Mouse (Mus musculus) midbrain, embryonic 15.5 days (tissue): Measurements from ENCODE around the gene Olfr1391. TPM values are rescaled to one million over a fixed set of nuclear protein-coding genes. Genes with fewer than 3 reads are reported as not detected.

Experiments
- polyA plus RNA-seq: library from polyadenylated mRNA; unstranded; fragments of >200 nt; fragmentation: Nextera tagmentation; extraction: Ambion mirVana; gene quantifications from 2 replicates; pipeline ENCODE4 v1.2.1, GENCODE M21; 2015

Gene Olfr1391
- polyA plus RNA-seq, 1 experiment from 2014 or later = not detected

Other genes with a start within 250 kb of the Olfr1391 start
- gene Ifi47, start 246.2 kb upstream of the Olfr1391 start, polyA plus RNA-seq = 0.35 and 0.56 TPM in 2 replicates
- gene Olfr1396, start 207.9 kb upstream of the Olfr1391 start, polyA plus RNA-seq = 0.11 TPM in 1 of 2 replicates, not detected in the other
- gene Olfr1395, start 180.5 kb upstream of the Olfr1391 start, polyA plus RNA-seq = not detected in 2 replicates
- not detected in 2 replicates for gene Olfr1394, start 168.4 kb upstream of the Olfr1391 start, polyA plus RNA-seq
- 0.09 and 0.15 TPM in 2 replicates for gene Btnl9, start 135.6 kb upstream of the Olfr1391 start, polyA plus RNA-seq
- gene Zfp62, start 119.5 kb upstream of the Olfr1391 start, polyA plus RNA-seq = 45.1 and 46.0 TPM in 2 replicates
- gene Mgat1, start 78.6 kb upstream of the Olfr1391 start, polyA plus RNA-seq = 35.3 and 35.4 TPM in 2 replicates
- 0.05 TPM in 1 of 2 replicates, not detected in the other for gene Olfr1393, start 44.4 kb upstream of the Olfr1391 start, polyA plus RNA-seq
- 0.04 and 0.05 TPM in 2 replicates for gene Olfr1392, start 37.5 kb upstream of the Olfr1391 start, polyA plus RNA-seq
- gene Olfr10, start 18.0 kb upstream of the Olfr1391 start, polyA plus RNA-seq = not detected in 2 replicates
- gene Olfr1390, start 12.4 kb downstream of the Olfr1391 start, polyA plus RNA-seq = not detected in 2 replicates
- gene Olfr1389, start 100.3 kb downstream of the Olfr1391 start, polyA plus RNA-seq = not detected in 2 replicates
- 0.05 TPM in 1 of 2 replicates, not detected in the other for gene Olfr1388, start 113.9 kb downstream of the Olfr1391 start, polyA plus RNA-seq
- not detected in 2 replicates for gene Olfr1387, start 132.6 kb downstream of the Olfr1391 start, polyA plus RNA-seq
- gene Olfr1386, start 142.3 kb downstream of the Olfr1391 start, polyA plus RNA-seq = not detected in 2 replicates
- gene Olfr1385, start 166.3 kb downstream of the Olfr1391 start, polyA plus RNA-seq = 0.05 and 0.08 TPM in 2 replicates
- not detected in 2 replicates for gene Olfr1384, start 184.0 kb downstream of the Olfr1391 start, polyA plus RNA-seq
- gene Olfr1383, start 196.9 kb downstream of the Olfr1391 start, polyA plus RNA-seq = not detected in 2 replicates
- gene Olfr1382, start 205.5 kb downstream of the Olfr1391 start, polyA plus RNA-seq = not detected in 2 replicates
- gene Olfr1381, start 220.7 kb downstream of the Olfr1391 start, polyA plus RNA-seq = not detected in 2 replicates
- gene Olfr1380, start 234.1 kb downstream of the Olfr1391 start, polyA plus RNA-seq = not detected in 2 replicates